Comparison of ENCODE assay signal across 17 mouse cellular contexts in genomic region chr13:6252100-6252499, GRCm38 (mm10).
A peak's percentile ranks its signal among the peaks of the same experiment; 100 is the strongest.
DNase-seq lines count a peak whose midpoint lies in the region; ATAC-seq and TF ChIP-seq lines count a peak whose summit lies in the region.
"Had no signal": no experiment of that assay in that cellular context is flagged by ENCODE, and none has a peak within 500 bp of the region (broad histone marks: within the 10 kb centered on the region; RNA-seq: fewer than 3 reads in every experiment).

No protein-coding gene starts in this region.

- no peak overlapping the region for H3K4me2 ChIP-seq in heart, postnatal 0 days (ENCODE audit: low read depth, low read length)
- H3K4me2 ChIP-seq: heart, embryonic 12.5 days; hindbrain, embryonic 15.5 days; intestine, embryonic 15.5 days had no signal

- DNase-seq in heart, postnatal 0 days (ENCODE audit: low spot score): no peak
- no peak for DNase-seq in heart, postnatal 14 days
- peak; percentile 19 for DNase-seq in CD4-positive helper T cell, adult 2 months (ENCODE audit: low read depth, low spot score)
- DNase-seq in gastrocnemius, postnatal 14 days: no peak
- no peak for DNase-seq in urinary bladder, postnatal 25 days (ENCODE audit: low spot score)
- DNase-seq: adrenal gland, postnatal 10 days; cerebellum, adult 18-20 months; cerebellum, adult 9-11 months; cerebellum, postnatal 36 days; heart, adult 2 months; heart, postnatal 10 days; kidney, adult 2 months had no signal

- H3K27ac ChIP-seq in heart, postnatal 0 days (ENCODE audit: low read depth): 0 out of 2 replicates have a peak overlapping the region, but pooled peaks have one; percentile 30
- H3K27ac ChIP-seq: embryonic facial prominence, embryonic 10.5 days; hindbrain, embryonic 15.5 days; intestine, embryonic 15.5 days had no signal

- no peak for TF ChIP-seq CTCF in heart, postnatal 0 days (IDR thresholded peaks at IDR 0.05; ENCODE audit: low read depth)

- H3K36me3 ChIP-seq in heart, postnatal 0 days (replicated peaks; ENCODE audit: control insufficient read depth, insufficient read depth, low read length): no peaks in the 10 kb centered on the region
- H3K36me3 ChIP-seq: embryonic facial prominence, embryonic 10.5 days; heart, embryonic 12.5 days; hindbrain, embryonic 15.5 days; intestine, embryonic 15.5 days had no signal

- whole genome bisulfite sequencing in heart, postnatal 0 days: 43% methylated on average over 3 of the region's 3 CpGs

- no peaks in the 10 kb centered on the region for H3K9me3 ChIP-seq in heart, postnatal 0 days (replicated peaks; ENCODE audit: control insufficient read depth, low read length)
- H3K9me3 ChIP-seq: embryonic facial prominence, embryonic 10.5 days; heart, embryonic 12.5 days; hindbrain, embryonic 15.5 days; intestine, embryonic 15.5 days had no signal

- ATAC-seq in heart, postnatal 0 days (ENCODE audit: insufficient read depth, low read depth): no peak
- ATAC-seq in common myeloid progenitor, adult 5-6 weeks (replicated peaks; ENCODE audit: low read depth, poor library complexity, severe bottlenecking): 0 out of 2 replicates have a peak, but pooled peaks have one; percentile 18

- no peak overlapping the region for H3K4me3 ChIP-seq in heart, postnatal 0 days (ENCODE audit: low read depth, low read length)
- H3K4me3 ChIP-seq: embryonic facial prominence, embryonic 10.5 days; heart, adult 2 months; heart, embryonic 12.5 days; hindbrain, embryonic 15.5 days; intestine, embryonic 15.5 days had no signal

- H3K4me1 ChIP-seq in heart, postnatal 0 days (ENCODE audit: control insufficient read depth, insufficient read depth): peaks cover 21% of the 10 kb centered on the region
- H3K4me1 ChIP-seq: intestine, embryonic 15.5 days had no signal

- intact Hi-C loops in heart, postnatal 14 days (cut with DNase I): no loop called here
- intact Hi-C loops in gastrocnemius, postnatal 14 days (cut with DNase I; ENCODE audit: low total_unique reads): no loop called here

- TF ChIP-seq EP300 in heart, postnatal 0 days (IDR thresholded peaks at IDR 0.05; ENCODE audit: low read depth): no peak

- no peaks in the 10 kb centered on the region for H3K27me3 ChIP-seq in heart, postnatal 0 days (ENCODE audit: control insufficient read depth, insufficient read depth, low read length)
- H3K27me3 ChIP-seq: heart, embryonic 12.5 days; hindbrain, embryonic 15.5 days; intestine, embryonic 15.5 days had no signal

- H3K9ac ChIP-seq in heart, postnatal 0 days (replicated peaks; ENCODE audit: low read depth, low read length): no peak overlapping the region
- H3K9ac ChIP-seq: heart, embryonic 12.5 days; hindbrain, embryonic 15.5 days; intestine, embryonic 15.5 days had no signal
